Mouse (Mus musculus) liver, embryonic 14.5 days (tissue): Measurements from ENCODE around the gene H2-Q7. TPM values are rescaled to one million over a fixed set of nuclear protein-coding genes. Genes with fewer than 3 reads are reported as not detected.
A peak's percentile ranks its signal among the peaks of the same experiment; 100 is the strongest.
"Not testable (repeated sequence)": the region's sequence is repeated elsewhere in the genome, so short reads cannot be mapped to it uniquely, and the experiment has no call there.

Experiments used
- ATAC-seq: fragments of 200-750 bp; cut with Nextera tagmentation; 2 replicates; pipeline ENCODE4 v1.8.0; 2017; ENCODE audit warnings: moderate number of reproducible peaks, mild to moderate bottlenecking, moderate library complexity; ENCODE audit not compliant: insufficient read depth
- DNase-seq, 3 experiments: peaks; one replicate each; pipeline ENCODE4 v3.0.0-alpha.2; 2012 to 2013; ENCODE audit warnings: low read depth in 3 of 3, low spot score in 3 of 3
- H3K27ac ChIP-seq: fragments of 300-500 bp; sonication (generic); 2 replicates; pipeline ENCODE4 v1.5.1; 2014; ENCODE audit warnings: moderate library complexity, mild to moderate bottlenecking, control low read depth, inconsistent platforms
- H3K27me3 ChIP-seq: fragments of 300-500 bp; sonication (generic); 2 replicates; pipeline ENCODE4 v1.6.1; 2014; ENCODE audit warnings: mild to moderate bottlenecking, low read length, moderate library complexity; ENCODE audit not compliant: control insufficient read depth, insufficient read depth
- H3K36me3 ChIP-seq: fragments of 300-500 bp; sonication (generic); replicated peaks from 2 replicates; pipeline ENCODE4 v1.6.1; 2014; ENCODE audit warnings: low read depth; ENCODE audit not compliant: control insufficient read depth, insufficient read depth
- H3K4me1 ChIP-seq, 2 experiments: fragments of 200-500 bp in 1 of 2; fragments of 300-500 bp in 1 of 2; sonication (generic) in 1 of 2; replicated peaks; 2 replicates each; pipeline ENCODE4 v1.6.1; 2012 to 2014; ENCODE audit warnings: antibody characterized with exemption in 1 of 2, inconsistent platforms in 1 of 2, low read length in 1 of 2; ENCODE audit not compliant: control insufficient read depth in 2 of 2, insufficient read depth in 2 of 2
- H3K4me2 ChIP-seq: fragments of 300-500 bp; sonication (generic); 2 replicates; pipeline ENCODE4 v1.6.1; 2014; ENCODE audit warnings: low read depth, mild to moderate bottlenecking, control low read depth, moderate library complexity
- H3K4me3 ChIP-seq, 2 experiments: fragments of 200-500 bp in 1 of 2; fragments of 300-500 bp in 1 of 2; sonication (generic) in 1 of 2; 2 replicates each; pipeline ENCODE4 v1.5.1; 2012 to 2014; ENCODE audit warnings: low read depth in 2 of 2, low read length in 2 of 2, mild to moderate bottlenecking in 2 of 2, control low read depth in 1 of 2, inconsistent platforms in 1 of 2, moderate library complexity in 1 of 2; ENCODE audit not compliant: insufficient read depth in 1 of 2
- H3K9ac ChIP-seq: fragments of 300-500 bp; sonication (generic); replicated peaks from 2 replicates; pipeline ENCODE4 v1.6.1; 2014; ENCODE audit warnings: mild to moderate bottlenecking, control low read depth, moderate library complexity
- H3K9me3 ChIP-seq: fragments of 300-500 bp; sonication (generic); 2 replicates; pipeline ENCODE4 v1.6.1; 2016; ENCODE audit warnings: low read length, mixed read lengths; ENCODE audit not compliant: control insufficient read depth
- WGBS: fragments of 180-500 bp; shearing (Covaris S2); extraction: QIAGEN DNeasy Blood & Tissue Kit; methylation state at CpG from one replicate; pipeline ENCODE4 v1.1.7; 2014; ENCODE audit not compliant: insufficient replicate concordance; 5-methylcytosine and 5-hydroxymethylcytosine counted together
- polyA plus RNA-seq, 2 experiments: library from polyadenylated mRNA; depleted of rRNA in 1 of 2; stranded (reverse) in 1 of 2; unstranded in 1 of 2; fragments of >200 nt; fragmentation: Nextera tagmentation in 1 of 2; extraction: Ambion mirVana in 1 of 2; gene quantifications; 2 replicates each; pipeline versions ENCODE4 v1.2.1 to v1.2.3; 2012 to 2014

The H2-Q7 gene
- polyA plus RNA-seq, 2 experiments: 19.0 to 24.4 TPM

DNA sequence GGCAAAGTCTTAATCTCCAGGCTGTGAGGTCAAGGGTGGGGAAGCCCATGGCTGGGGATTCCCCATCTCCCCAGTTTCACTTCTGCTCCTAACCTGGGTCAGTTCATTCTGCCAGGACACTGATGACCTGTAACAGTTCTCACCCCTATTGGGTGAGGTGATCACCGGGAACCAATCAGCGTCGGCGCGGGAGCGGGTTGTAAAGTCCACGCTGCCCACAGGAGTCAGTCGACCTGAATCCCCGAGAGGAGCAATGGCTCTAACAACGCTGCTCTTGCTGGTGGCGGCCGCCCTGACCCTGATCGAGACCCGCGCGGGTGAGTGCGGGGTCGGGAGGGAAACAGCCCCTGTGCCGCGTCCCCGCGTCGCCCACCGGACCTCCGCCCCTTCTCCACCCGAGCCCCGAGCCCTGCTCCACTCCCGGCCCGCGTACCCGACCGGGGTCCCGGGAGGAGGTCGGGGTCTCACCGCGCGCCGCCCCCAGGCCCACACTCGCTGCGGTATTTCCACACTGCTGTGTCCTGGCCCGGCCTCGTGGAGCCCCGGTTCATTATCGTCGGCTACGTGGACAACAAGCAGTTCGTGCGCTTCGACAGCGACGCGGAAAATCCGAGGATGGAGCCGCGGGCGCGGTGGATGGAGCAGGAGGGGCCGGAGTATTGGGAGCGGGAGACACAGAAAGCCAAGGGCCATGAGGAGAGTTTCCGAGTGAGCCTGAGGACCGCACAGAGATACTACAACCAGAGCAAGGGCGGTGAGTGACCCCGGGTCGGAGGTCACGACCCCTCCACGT lies 14.1 kb upstream of the H2-Q7 start, which contains the start of gene H2-Q6:
H2-Q6 (plus strand) TSS at position 227 of the 793 bp plus-strand sequence.
- peak; percentile 75 for ATAC-seq
- H3K27ac ChIP-seq, H3K4me1 ChIP-seq, H3K9me3 ChIP-seq, H3K9ac ChIP-seq, H3K36me3 ChIP-seq: not testable (repeated sequence)
- DNase-seq: peak in 1 of 3 experiments; percentile 22
- 2% methylated on average over 50 of the region's 66 CpGs for WGBS
- H3K4me3 ChIP-seq: peak within 1 kb of the TSS; percentile 14 to 15; a peak in 3 of 4 replicates
- peak within 1 kb of the TSS; percentile 36 for H3K4me2 ChIP-seq
- peaks cover 12% of the 10 kb centered on the region for H3K27me3 ChIP-seq

- not testable (repeated sequence) for H3K27ac ChIP-seq, H3K9ac ChIP-seq, H3K9me3 ChIP-seq, DNase-seq, H3K4me3 ChIP-seq, H3K36me3 ChIP-seq, H3K4me1 ChIP-seq
- WGBS: 11% methylated on average over 28 of the region's 28 CpGs
- ATAC-seq: peak; percentile 50
- Histone ChIP-seq H3K27me3 (peaks cover 12% of the 10 kb centered on the region), H3K4me2 (peak overlapping the region; percentile 36; the same call in 1 of the 2 replicates)
These were observed 13.5 kb upstream of the H2-Q7 start for GRCm38 (mm10) chr17:35425474-35425873.

DNA sequence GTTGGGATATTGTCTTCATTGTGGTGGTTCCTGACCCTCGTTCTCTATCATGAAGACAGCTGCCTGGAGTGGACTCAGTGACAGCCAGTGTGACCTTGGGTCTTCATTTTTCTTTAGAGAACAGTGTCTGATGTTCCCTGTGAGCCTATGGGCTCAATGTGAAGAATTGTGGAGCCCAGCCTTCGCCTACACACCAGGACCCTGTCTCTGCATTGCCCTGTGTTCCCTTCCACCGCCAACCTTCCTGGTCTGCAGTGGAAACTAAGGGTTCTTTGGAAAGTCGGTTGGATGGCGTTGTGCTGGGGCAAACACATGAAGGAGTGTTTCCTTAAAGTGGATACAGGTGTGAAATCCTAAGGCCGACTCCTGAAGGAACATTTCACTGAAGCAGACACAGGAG lies 10.1 kb upstream of the H2-Q7 start:
- H3K9ac ChIP-seq, H3K4me1 ChIP-seq, DNase-seq, H3K4me2 ChIP-seq, H3K4me3 ChIP-seq, ATAC-seq, H3K36me3 ChIP-seq, H3K27ac ChIP-seq, H3K9me3 ChIP-seq: not testable (repeated sequence)
- peaks cover 12% of the 10 kb centered on the region for H3K27me3 ChIP-seq
- WGBS: 54% methylated on average over 6 of the region's 6 CpGs

DNA sequence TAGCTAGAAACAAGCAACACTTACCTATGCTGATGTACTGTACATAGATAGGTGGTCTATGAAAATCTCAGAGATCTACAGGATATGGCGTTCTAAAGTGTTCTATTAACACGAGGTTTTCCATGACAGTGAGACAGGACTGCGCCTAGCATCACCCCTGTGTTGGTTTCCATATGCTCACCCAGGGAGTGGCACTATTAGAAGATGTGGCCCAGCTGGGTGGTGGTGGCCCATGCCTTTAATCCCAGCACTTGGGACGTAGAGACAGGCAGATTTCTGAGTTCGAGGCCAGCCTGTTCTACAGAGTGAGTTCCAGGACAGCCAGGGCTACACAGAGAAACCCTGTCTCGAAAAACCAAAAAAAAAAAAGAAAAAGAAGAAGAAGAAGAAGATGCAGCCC lies 8.3 kb upstream of the H2-Q7 start:
- not testable (repeated sequence) for H3K4me1 ChIP-seq, ATAC-seq, H3K4me3 ChIP-seq, H3K27me3 ChIP-seq, H3K27ac ChIP-seq, H3K9me3 ChIP-seq, H3K9ac ChIP-seq, H3K4me2 ChIP-seq, H3K36me3 ChIP-seq, DNase-seq
- WGBS: 53% methylated on average over 6 of the region's 6 CpGs

GRCm38 (mm10) chr17:35432167-35432566 lies 6.8 kb upstream of the H2-Q7 start:
- not testable (repeated sequence) for H3K27ac ChIP-seq, ATAC-seq, H3K9ac ChIP-seq, H3K9me3 ChIP-seq, H3K4me3 ChIP-seq, H3K27me3 ChIP-seq, H3K4me1 ChIP-seq, DNase-seq, H3K4me2 ChIP-seq, H3K36me3 ChIP-seq
- WGBS: 65% methylated on average over 2 of the region's 3 CpGs
